Mouse (Mus musculus) stomach, postnatal 0 days (tissue): Measurements from ENCODE around the gene Hdac7. TPM values are rescaled to one million over a fixed set of nuclear protein-coding genes. Genes with fewer than 3 reads are reported as not detected.

Source experiments
- ATAC-seq: fragments of 200-750 bp; cut with Nextera tagmentation; 2 replicates; pipeline ENCODE4 v1.8.0; 2017; ENCODE audit not compliant: low FRiP score, low TSS enrichment
- DNase-seq: peaks from one replicate; pipeline ENCODE4 v3.0.0-alpha.2; 2016; ENCODE audit warnings: low spot score
- H3K27ac ChIP-seq: fragments of 300-500 bp; sonication (generic); replicated peaks from 2 replicates; pipeline ENCODE4 v1.5.1; 2014; ENCODE audit warnings: mild to moderate bottlenecking, control low read depth
- H3K27me3 ChIP-seq: fragments of 300-500 bp; sonication (generic); 2 replicates; pipeline ENCODE4 v1.6.1; 2014; ENCODE audit warnings: low read length; ENCODE audit not compliant: control insufficient read depth, insufficient read depth
- H3K36me3 ChIP-seq: fragments of 300-500 bp; sonication (generic); 2 replicates; pipeline ENCODE4 v1.6.1; 2014; ENCODE audit warnings: low read length, mixed read lengths; ENCODE audit not compliant: control insufficient read depth, insufficient read depth
- H3K4me1 ChIP-seq: fragments of 300-500 bp; sonication (generic); replicated peaks from 2 replicates; pipeline ENCODE4 v1.6.1; 2014; ENCODE audit warnings: antibody characterized with exemption; ENCODE audit not compliant: control insufficient read depth, insufficient read depth
- H3K4me2 ChIP-seq: fragments of 300-500 bp; sonication (generic); replicated peaks from 2 replicates; pipeline ENCODE4 v1.6.1; 2014; ENCODE audit warnings: low read depth, mild to moderate bottlenecking, control low read depth, moderate library complexity
- H3K4me3 ChIP-seq: fragments of 300-500 bp; sonication (generic); 2 replicates; pipeline ENCODE4 v1.5.1; 2014; ENCODE audit warnings: low read depth, low read length, control low read depth
- H3K9ac ChIP-seq: fragments of 300-500 bp; sonication (generic); 2 replicates; pipeline ENCODE4 v1.6.1; 2014; ENCODE audit warnings: mild to moderate bottlenecking, low read length, control low read depth, mixed read lengths
- H3K9me3 ChIP-seq: fragments of 300-500 bp; sonication (generic); 2 replicates; pipeline ENCODE4 v1.6.1; 2016; ENCODE audit warnings: low read length; ENCODE audit not compliant: control insufficient read depth
- CTCF ChIP-seq: IDR thresholded peaks from 2 replicates; pipeline ENCODE4 v1.5.1; 2016; ENCODE audit warnings: antibody characterized with exemption, low read depth, mild to moderate bottlenecking, moderate library complexity
- EP300 ChIP-seq: optimal IDR thresholded peaks from 2 replicates; pipeline ENCODE3; 2016; ENCODE audit warnings: antibody characterized with exemption
- WGBS: fragments of 180-500 bp; shearing (Covaris S2); extraction: QIAGEN DNeasy Blood & Tissue Kit; methylation state at CpG from one replicate; pipeline ENCODE4 v1.1.7; 2014; 5-methylcytosine and 5-hydroxymethylcytosine counted together
- polyA plus RNA-seq: library from polyadenylated mRNA; unstranded; fragments of >200 nt; fragmentation: Nextera tagmentation; extraction: Ambion mirVana; gene quantifications from 2 replicates; pipeline ENCODE4 v1.2.1, GENCODE M21; 2015

Gene Hdac7
- polyA plus RNA-seq, 1 experiment from 2014 or later = 8.0 TPM

DNA sequence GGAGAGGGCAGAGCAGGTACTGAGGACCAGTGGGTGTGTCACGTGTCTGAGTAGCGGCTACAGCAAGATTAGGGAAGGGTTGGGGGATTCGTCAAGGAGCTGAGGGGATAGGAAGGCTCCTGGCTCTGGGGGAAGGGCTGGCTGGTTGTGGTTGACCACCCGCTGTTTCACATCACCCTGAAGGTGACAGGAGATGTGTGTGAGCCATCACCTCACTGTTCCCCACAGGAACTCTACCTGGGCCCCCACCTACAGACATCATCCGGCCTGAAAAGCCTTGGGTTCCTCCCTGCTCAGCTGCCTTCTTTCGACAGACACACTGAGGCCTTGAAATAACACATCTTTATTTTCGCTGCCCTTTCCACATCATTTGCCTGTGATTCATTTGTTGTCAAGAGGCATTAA, 1.1 kb downstream of the Hdac7 start:
- Histone ChIP-seq H3K27me3 (no peaks in the 10 kb centered on the region), H3K27ac (no peak overlapping the region), H3K4me3 (no peak overlapping the region), H3K4me1 (peaks cover 15% of the 10 kb centered on the region), H3K4me2 (no peak overlapping the region), H3K9me3 (no peaks in the 10 kb centered on the region), H3K36me3 (no peaks in the 10 kb centered on the region), H3K9ac (no peak overlapping the region)
- 69% methylated on average over 7 of the region's 7 CpGs for WGBS
- TF ChIP-seq CTCF (no peak), EP300 (no peak)
- ATAC-seq (no peak), DNase-seq (no peak)

DNA sequence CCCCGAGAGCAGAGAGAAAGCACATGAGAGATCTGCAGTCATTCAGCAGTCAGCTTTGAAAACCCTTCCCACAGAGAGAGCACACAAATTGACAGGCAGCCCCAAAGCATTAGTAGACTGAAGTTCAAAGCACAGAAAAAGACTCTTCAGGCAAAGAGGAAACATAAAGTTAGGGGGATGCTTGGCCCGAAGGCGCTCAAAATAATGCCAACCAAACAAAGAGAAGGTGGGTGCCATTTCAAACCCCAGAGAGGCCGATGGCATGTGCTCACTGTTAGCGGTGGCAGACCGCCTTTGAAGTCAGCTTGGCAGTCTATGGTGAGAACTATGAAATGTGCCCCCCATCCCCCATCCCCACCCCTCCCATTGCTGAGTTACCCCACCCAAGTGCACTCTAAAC, 2.2 kb downstream of the Hdac7 start:
- H3K27me3 ChIP-seq = no peaks in the 10 kb centered on the region
- no peak overlapping the region for H3K4me3 ChIP-seq
- H3K36me3 ChIP-seq = no peaks in the 10 kb centered on the region
- H3K9ac ChIP-seq = no peak overlapping the region
- ATAC-seq (no peak), DNase-seq (no peak)
- TF ChIP-seq CTCF (no peak), EP300 (no peak)
- no peak overlapping the region for H3K4me2 ChIP-seq
- no peak overlapping the region for H3K27ac ChIP-seq
- 87% methylated on average over 6 of the region's 6 CpGs for WGBS
- no peaks in the 10 kb centered on the region for H3K9me3 ChIP-seq
- H3K4me1 ChIP-seq = peaks cover 17% of the 10 kb centered on the region

DNA sequence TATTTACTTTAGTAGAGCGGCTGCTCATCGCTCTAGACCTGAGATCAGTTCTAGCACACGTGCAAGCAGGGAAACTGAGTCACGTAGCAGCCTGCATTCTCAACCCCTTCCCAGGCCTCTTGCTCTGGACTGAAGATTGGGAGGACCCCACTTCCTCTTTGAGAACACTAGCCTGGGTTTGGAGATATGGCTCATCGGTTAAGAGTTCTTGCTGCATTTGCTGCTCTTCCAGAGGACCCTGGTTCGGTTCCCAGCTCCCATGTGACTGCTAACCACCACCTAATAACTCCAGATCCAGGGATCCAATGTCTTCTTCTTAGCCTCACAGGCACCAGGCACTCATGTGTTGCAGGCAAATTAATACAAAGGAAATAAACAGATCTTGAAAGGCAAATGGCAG, 2.9 kb downstream of the Hdac7 start:
- H3K4me1 ChIP-seq = peaks cover 17% of the 10 kb centered on the region

DNA sequence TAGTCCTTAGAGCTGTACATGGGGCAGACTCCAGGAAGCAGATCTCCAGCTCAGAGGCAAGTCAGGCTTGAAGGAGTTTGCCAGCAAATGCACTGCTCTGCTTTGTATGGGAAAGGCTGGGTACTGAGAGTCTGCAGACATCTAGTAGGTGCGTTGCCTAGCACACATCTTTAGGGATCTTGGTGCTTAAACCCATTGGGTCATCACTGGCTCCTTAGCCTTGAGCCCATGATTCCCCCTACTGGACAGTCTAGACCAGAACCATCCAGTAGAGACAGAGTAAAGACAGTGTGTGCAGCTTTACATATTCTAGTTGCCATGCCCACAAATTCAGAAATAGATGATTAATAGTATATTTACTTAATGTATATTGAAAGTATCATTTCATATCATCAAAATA, 3.5 kb downstream of the Hdac7 start:
- Histone ChIP-seq H3K36me3 (no peaks in the 10 kb centered on the region), H3K27me3 (no peaks in the 10 kb centered on the region), H3K9ac (no peak overlapping the region), H3K27ac (0 out of 2 replicates have a peak overlapping the region, but pooled peaks have one; percentile 73), H3K9me3 (no peaks in the 10 kb centered on the region), H3K4me3 (no peak overlapping the region), H3K4me1 (peaks cover 17% of the 10 kb centered on the region), H3K4me2 (no peak overlapping the region)
- ATAC-seq = no peak
- no peak for DNase-seq
- 88% methylated on average over 1 of the region's 1 CpGs for WGBS
- TF ChIP-seq CTCF (peak; percentile 68), EP300 (no peak)

More for the DNA sequence above, 2.9 kb downstream of the Hdac7 start:
- Histone ChIP-seq H3K9me3 (no peaks in the 10 kb centered on the region), H3K9ac (no peak overlapping the region), H3K4me3 (no peak overlapping the region), H3K27me3 (no peaks in the 10 kb centered on the region), H3K27ac (no peak overlapping the region), H3K36me3 (no peaks in the 10 kb centered on the region), H3K4me2 (no peak overlapping the region)
- no peak for DNase-seq
- 94% methylated on average over 6 of the region's 6 CpGs for WGBS
- TF ChIP-seq CTCF = no peak
- no peak for TF ChIP-seq EP300
- no peak for ATAC-seq

DNA sequence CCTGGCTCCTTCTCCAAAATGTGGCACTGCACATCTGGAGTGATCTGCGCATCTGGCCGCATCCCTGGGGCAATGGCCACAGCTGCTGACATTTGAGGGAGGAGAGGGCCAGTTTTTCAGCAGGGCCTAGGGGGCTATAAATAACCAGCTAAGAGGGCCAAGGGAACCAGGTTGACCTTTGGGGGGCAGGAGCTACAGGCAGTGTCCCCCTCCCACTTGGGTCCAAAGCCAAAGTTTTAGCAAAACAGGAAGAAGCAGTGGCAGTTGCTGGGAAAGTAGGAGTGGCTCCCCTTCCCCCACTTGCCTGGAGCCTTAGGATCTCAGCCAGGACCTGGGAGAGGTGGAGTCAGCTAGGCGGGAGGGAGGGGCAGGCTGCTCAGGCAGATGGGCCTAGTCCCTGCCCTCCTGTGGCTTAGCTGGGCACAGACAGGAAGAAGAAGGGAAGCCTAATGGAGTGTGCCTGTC, 4.3 kb downstream of the Hdac7 start:
- Histone ChIP-seq H3K4me2 (no peak overlapping the region), H3K4me1 (peaks cover 17% of the 10 kb centered on the region), H3K9ac (no peak overlapping the region), H3K9me3 (no peaks in the 10 kb centered on the region), H3K36me3 (no peaks in the 10 kb centered on the region), H3K27ac (peak overlapping the region; percentile 73), H3K4me3 (no peak overlapping the region), H3K27me3 (no peaks in the 10 kb centered on the region)
- ATAC-seq (peak; percentile 74), DNase-seq (peak; percentile 79)
- no peak for TF ChIP-seq EP300
- peak; percentile 60 for TF ChIP-seq CTCF
- WGBS = 40% methylated on average over 2 of the region's 3 CpGs

DNA sequence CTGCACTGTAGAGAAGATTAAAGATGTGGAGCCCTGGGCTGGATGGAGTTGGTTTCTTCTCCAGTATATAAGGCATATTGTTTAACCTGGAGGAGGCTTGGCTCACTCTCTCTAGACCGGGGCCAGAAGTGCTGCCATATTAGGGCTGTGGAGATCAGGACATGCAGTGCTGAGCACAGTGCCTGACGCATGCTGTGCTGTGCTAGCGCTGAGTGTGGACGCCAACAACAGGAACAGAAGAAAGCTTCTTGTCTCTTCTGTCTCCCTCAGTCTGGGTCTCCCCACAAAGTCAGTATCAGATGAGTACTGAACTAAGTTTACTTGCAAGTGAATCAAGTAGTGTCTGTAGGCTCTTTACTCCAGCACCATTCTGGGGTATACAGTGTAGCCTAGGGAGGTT, 4.8 kb downstream of the Hdac7 start:
- no peaks in the 10 kb centered on the region for H3K9me3 ChIP-seq
- no peak for ATAC-seq
- no peak overlapping the region for H3K4me3 ChIP-seq
- DNase-seq = no peak
- H3K27ac ChIP-seq = peak overlapping the region; percentile 73
- no peak for TF ChIP-seq CTCF
- no peak for TF ChIP-seq EP300
- WGBS = 67% methylated on average over 4 of the region's 4 CpGs
- H3K9ac ChIP-seq = no peak overlapping the region
- no peaks in the 10 kb centered on the region for H3K27me3 ChIP-seq
- H3K4me1 ChIP-seq = peaks cover 17% of the 10 kb centered on the region
- no peak overlapping the region for H3K4me2 ChIP-seq
- no peaks in the 10 kb centered on the region for H3K36me3 ChIP-seq
